Mouse (Mus musculus) lung, postnatal 0 days (tissue): ENCODE results near the gene Vdac1.

Experiments
- CTCF ChIP-seq: IDR thresholded peaks from 2 replicates; pipeline ENCODE4 v1.5.1; 2016; ENCODE audit warnings: antibody characterized with exemption, mild to moderate bottlenecking
- EP300 ChIP-seq: IDR thresholded peaks from 2 replicates; pipeline ENCODE4 v1.6.1; 2016; ENCODE audit warnings: antibody characterized with exemption, mild to moderate bottlenecking, control low read depth

GRCm38 (mm10) chr11:52360471-52361277 lies at the start of gene Vdac1:
- TF ChIP-seq CTCF (no peak; the same call in 1 of the 2 replicates), EP300 (no peak)
